Comparison of ENCODE assay signal across 16 mouse cellular contexts in genomic region chr7:68286526-68287481, GRCm38 (mm10). TPM values are rescaled to one million over a fixed set of nuclear protein-coding genes. Genes with fewer than 3 reads are reported as not detected.
DNase-seq lines count a peak whose midpoint lies in the region; ATAC-seq lines count a peak whose summit lies in the region.
"Had no signal": no experiment of that assay in that cellular context is flagged by ENCODE, and none has a peak within 500 bp of the region (broad histone marks: within the 10 kb centered on the region; RNA-seq: fewer than 3 reads in every experiment).

No protein-coding gene starts in this region.

- H3K9ac ChIP-seq in lung, embryonic 15.5 days = no peak overlapping the region
- H3K9ac ChIP-seq: stomach, embryonic 15.5 days had no signal

- H3K4me2 ChIP-seq in lung, embryonic 15.5 days = no peak overlapping the region
- H3K4me2 ChIP-seq: stomach, embryonic 15.5 days had no signal

- 0 out of 2 replicates have a peak overlapping the region, but pooled peaks have one; percentile 37 for H3K27ac ChIP-seq in lung, embryonic 15.5 days
- peak overlapping the region; percentile 14; the same call in 1 of the 2 replicates for H3K27ac ChIP-seq in limb, embryonic 10.5 days
- H3K27ac ChIP-seq: forebrain, embryonic 10.5 days; gastrocnemius, adult 2 months; stomach, embryonic 15.5 days had no signal

- DNase-seq in lung, postnatal 25 days (ENCODE audit: low spot score) = no peak
- DNase-seq in limb, embryonic 10.5 days (ENCODE audit: low spot score) = no peak
- peak; percentile 72 for DNase-seq in thymus, postnatal 14 days
- DNase-seq in adrenal gland, postnatal 10 days = no peak
- DNase-seq: gastrocnemius, adult 2 months; lung, postnatal 10 days had no signal

- H3K4me3 ChIP-seq in lung, embryonic 15.5 days = no peak overlapping the region
- no peak overlapping the region for H3K4me3 ChIP-seq in limb, embryonic 10.5 days
- H3K4me3 ChIP-seq: forebrain, embryonic 10.5 days; gastrocnemius, adult 2 months; stomach, embryonic 15.5 days had no signal

- H3K36me3 ChIP-seq in lung, embryonic 15.5 days = no peaks in the 10 kb centered on the region
- H3K36me3 ChIP-seq in limb, embryonic 10.5 days = no peaks in the 10 kb centered on the region
- H3K36me3 ChIP-seq: forebrain, embryonic 10.5 days; G1E; stomach, embryonic 15.5 days had no signal

- no peak for ATAC-seq in lung, embryonic 15.5 days (ENCODE audit: borderline replicate concordance, extremely low read depth, low FRiP score, low TSS enrichment)
- peak; percentile 41 for ATAC-seq in activated CD4-positive, CD25-positive, alpha-beta regulatory T cell, adult 4 months
- no peak for ATAC-seq in erythroid progenitor cell, adult 5-6 weeks (replicated peaks; ENCODE audit: low FRiP score, poor library complexity, severe bottlenecking)
- ATAC-seq: intestine, postnatal 0 days; midbrain, embryonic 16.5 days had no signal

- no peaks in the 10 kb centered on the region for H3K9me3 ChIP-seq in lung, embryonic 15.5 days
- H3K9me3 ChIP-seq in limb, embryonic 10.5 days (replicated peaks) = no peaks in the 10 kb centered on the region
- H3K9me3 ChIP-seq: forebrain, embryonic 10.5 days; stomach, embryonic 15.5 days had no signal

- WGBS in lung, embryonic 15.5 days = 93% methylated on average over 24 of the region's 24 CpGs
- 95% methylated on average over 24 of the region's 24 CpGs for WGBS in limb, embryonic 10.5 days

- peaks cover 4% of the 10 kb centered on the region; the same call in 1 of the 2 replicates for H3K4me1 ChIP-seq in lung, embryonic 15.5 days
- peaks cover 34% of the 10 kb centered on the region for H3K4me1 ChIP-seq in limb, embryonic 10.5 days

- H3K27me3 ChIP-seq in lung, embryonic 15.5 days = no peaks in the 10 kb centered on the region
- H3K27me3 ChIP-seq in limb, embryonic 10.5 days (ENCODE audit: low read depth, poor library complexity, severe bottlenecking) = no peaks in the 10 kb centered on the region
- H3K27me3 ChIP-seq: stomach, embryonic 15.5 days had no signal

RNA-seq across cellular contexts. Expression of gene Fam169b, which starts 13.2 kb away (rescaled TPM):
- 1.1 and 3.7 TPM in 2 replicates for polyA plus RNA-seq in lung, embryonic 15.5 days (2015; fragmentation: Nextera tagmentation; extraction: Ambion mirVana)
- 10 to 100 TPM; 85.3 to 95.2 TPM for polyA plus RNA-seq in activated CD4-positive, CD25-positive, alpha-beta regulatory T cell, adult 4 months (2017; shearing (Covaris generic))
- 0.36 and 1.2 TPM in 2 replicates for polyA plus RNA-seq in limb, embryonic 10.5 days (2016; fragmentation: Nextera tagmentation; extraction: Ambion mirVana)
- total RNA-seq in erythroid progenitor cell, adult 5-6 weeks (2015; ENCODE audit: low replicate concordance) = 2.2 and 2.5 TPM in 2 replicates
- total RNA-seq in erythroid progenitor cell, adult 5-6 weeks (2017; ENCODE audit: low replicate concordance) = 0.51 and 3.0 TPM in 2 replicates
- 1 to 10 TPM; 1.9 to 2.0 TPM for total RNA-seq in adrenal gland, postnatal 10 days (2021)
- polyA plus RNA-seq: G1E; neural tube, embryonic 14.5 days had no signal

RNA-seq across cellular contexts. Expression of gene Pgpep1l, which starts 22.8 kb away (rescaled TPM):
- not detected in 2 replicates for polyA plus RNA-seq in lung, embryonic 15.5 days (2015; fragmentation: Nextera tagmentation; extraction: Ambion mirVana)
- polyA plus RNA-seq in activated CD4-positive, CD25-positive, alpha-beta regulatory T cell, adult 4 months (2017; shearing (Covaris generic)) = 1 to 10 TPM; 3.6 to 4.4 TPM
- polyA plus RNA-seq in limb, embryonic 10.5 days (2016; fragmentation: Nextera tagmentation; extraction: Ambion mirVana) = not detected in 2 replicates
- not detected in 2 replicates for total RNA-seq in erythroid progenitor cell, adult 5-6 weeks (2015; ENCODE audit: low replicate concordance)
- not detected in 2 replicates for total RNA-seq in erythroid progenitor cell, adult 5-6 weeks (2017; ENCODE audit: low replicate concordance)
- total RNA-seq in adrenal gland, postnatal 10 days (2021) = 1 to 10 TPM in 1 of 2 experiments, under 1 TPM in 1; 0.48 to 1.2 TPM
- total RNA-seq: G1E; heart, postnatal 10 days had no signal
- polyA plus RNA-seq: forebrain, embryonic 10.5 days; intestine, postnatal 0 days; midbrain, embryonic 16.5 days; neural tube, embryonic 14.5 days; stomach, embryonic 15.5 days had no signal

Comparison
In these comparisons a context has a peak if more than half of its experiments do, and no peak if none do; other contexts are left out.
1. RNA of gene Fam169b, which starts 13.2 kb away (polyA plus RNA-seq): 85.3 to 95.2 TPM in activated CD4-positive, CD25-positive, alpha-beta regulatory T cell, adult 4 months; 1.1 to 3.7 TPM in lung, embryonic 15.5 days and 0.36 to 1.2 TPM in limb, embryonic 10.5 days; every median in the first group is over 10 times any median in the second.